Mouse (Mus musculus) CH12.LX (cell line): ENCODE results near the gene St3gal3. TPM values are rescaled to one million over a fixed set of nuclear protein-coding genes. Genes with fewer than 3 reads are reported as not detected.

ENCODE experiments used
- DNase-seq: peaks from one replicate; pipeline ENCODE4 v3.0.0-alpha.2; 2013; ENCODE audit errors: extremely low read depth
- H3K27ac ChIP-seq: 2 replicates; pipeline ENCODE4 v1.5.1; 2012; ENCODE audit warnings: low read depth, mild to moderate bottlenecking, control low read depth, moderate library complexity; ENCODE audit not compliant: insufficient read depth
- H3K27me3 ChIP-seq: replicated peaks from 2 replicates; pipeline ENCODE3; 2012; ENCODE audit warnings: inconsistent platforms
- H3K36me3 ChIP-seq, 2 experiments: replicated peaks in 1 of 2; 2 replicates each; pipeline versions ENCODE3 to v1.6.1; 2012; ENCODE audit warnings: inconsistent platforms in 1 of 2, low read length in 1 of 2, mild to moderate bottlenecking in 1 of 2, mixed read lengths in 1 of 2, moderate library complexity in 1 of 2; ENCODE audit not compliant: control insufficient read depth in 1 of 2, insufficient read depth in 1 of 2
- H3K4me1 ChIP-seq, 2 experiments: 2 replicates each; pipeline ENCODE4 v1.6.1; 2012; ENCODE audit warnings: inconsistent platforms in 1 of 2, moderate library complexity in 1 of 2; ENCODE audit not compliant: insufficient read depth in 2 of 2, control insufficient read depth in 1 of 2
- H3K4me2 ChIP-seq: 2 replicates; pipeline ENCODE4 v1.6.1; 2012; ENCODE audit warnings: low read depth, mild to moderate bottlenecking, control low read depth; ENCODE audit not compliant: poor library complexity, insufficient read depth, severe bottlenecking
- H3K4me3 ChIP-seq, 3 experiments: fragments of 150-350 bp in 1 of 3; sonication (generic) in 1 of 3; replicated peaks in 1 of 3; 2 replicates each; pipeline versions ENCODE3 to v1.5.1; 2011 to 2012; ENCODE audit warnings: low read depth in 2 of 3, low read length in 2 of 3, mild to moderate bottlenecking in 2 of 3, moderate library complexity in 2 of 3, control low read depth in 1 of 3, improper control_type of control experiment in 1 of 3, inconsistent platforms in 1 of 3, mixed read lengths in 1 of 3; ENCODE audit not compliant: poor library complexity in 1 of 3
- H3K79me2 ChIP-seq: replicated peaks from 2 replicates; pipeline ENCODE4 v1.6.1; 2012; ENCODE audit warnings: mild to moderate bottlenecking, moderate library complexity; ENCODE audit not compliant: control insufficient read depth, poor library complexity, insufficient read depth, severe bottlenecking; ENCODE audit errors: extremely low read depth
- H3K9ac ChIP-seq: 2 replicates; pipeline ENCODE4 v1.6.1; 2012; ENCODE audit warnings: low read depth, mild to moderate bottlenecking, control low read depth, moderate library complexity; ENCODE audit not compliant: insufficient read depth
- H3K9me3 ChIP-seq: replicated peaks from 2 replicates; pipeline ENCODE3; 2012; ENCODE audit warnings: low read length, inconsistent platforms, mixed read lengths
- CHD2 ChIP-seq: IDR thresholded peaks from 2 replicates; pipeline ENCODE4 v1.6.1; 2011; ENCODE audit warnings: low read length, improper control_type of control experiment
- GABPA ChIP-seq: IDR thresholded peaks from 2 replicates; pipeline ENCODE4 v1.6.1; 2012; ENCODE audit warnings: low read depth, low read length, improper control_type of control experiment, inconsistent platforms; ENCODE audit not compliant: insufficient replicate concordance
- HCFC1 ChIP-seq: IDR thresholded peaks from 2 replicates; pipeline ENCODE4 v1.6.1; 2012; ENCODE audit warnings: low read depth, mild to moderate bottlenecking, inconsistent platforms, low read length, improper control_type of control experiment
- JUN ChIP-seq: IDR thresholded peaks from 2 replicates; pipeline ENCODE4 v1.6.1; 2011; ENCODE audit warnings: low read depth, mild to moderate bottlenecking, low read length, improper control_type of control experiment, moderate library complexity; ENCODE audit not compliant: insufficient read depth
- JUND ChIP-seq: conservative IDR thresholded peaks from 2 replicates; pipeline ENCODE4 v1.6.1; 2011; ENCODE audit warnings: low read depth, low read length, improper control_type of control experiment
- MAX ChIP-seq: IDR thresholded peaks from 2 replicates; pipeline ENCODE4 v1.6.1; 2011; ENCODE audit warnings: low read length, improper control_type of control experiment
- MAZ ChIP-seq: IDR thresholded peaks from 2 replicates; pipeline ENCODE4 v1.6.1; 2012; ENCODE audit warnings: low read depth, mild to moderate bottlenecking, inconsistent platforms, low read length, improper control_type of control experiment, moderate library complexity
- MEF2A ChIP-seq: IDR thresholded peaks from 2 replicates; pipeline ENCODE4 v1.6.1; 2014; ENCODE audit warnings: low read depth, mild to moderate bottlenecking, inconsistent platforms, low read length, improper control_type of control experiment, borderline replicate concordance
- NRF1 ChIP-seq: IDR thresholded peaks from 2 replicates; pipeline ENCODE4 v1.6.1; 2014; ENCODE audit warnings: low read depth, mild to moderate bottlenecking, inconsistent platforms, low read length, improper control_type of control experiment, moderate library complexity
- POLR2AphosphoS2 ChIP-seq: IDR thresholded peaks from 2 replicates; pipeline ENCODE4 v1.6.1; 2011; ENCODE audit warnings: low read depth, low read length, improper control_type of control experiment
- TCF12 ChIP-seq: IDR thresholded peaks from 2 replicates; pipeline ENCODE4 v1.6.1; 2014; ENCODE audit warnings: low read depth, mild to moderate bottlenecking, inconsistent platforms, low read length, improper control_type of control experiment
- USF2 ChIP-seq: conservative IDR thresholded peaks from 2 replicates; pipeline ENCODE4 v1.6.1; 2011; ENCODE audit warnings: low read depth, low read length, improper control_type of control experiment
- ZC3H11A ChIP-seq: IDR thresholded peaks from 2 replicates; pipeline ENCODE4 v1.6.1; 2012; ENCODE audit warnings: low read depth, mild to moderate bottlenecking, inconsistent platforms, low read length, improper control_type of control experiment
- ZKSCAN1 ChIP-seq: IDR thresholded peaks from 2 replicates; pipeline ENCODE4 v1.6.1; 2012; ENCODE audit warnings: low read depth, inconsistent platforms, low read length, improper control_type of control experiment, borderline replicate concordance
- ZMIZ1 ChIP-seq: IDR thresholded peaks from 2 replicates; pipeline ENCODE4 v1.6.1; 2012; ENCODE audit warnings: low read depth, mild to moderate bottlenecking, inconsistent platforms, low read length, improper control_type of control experiment
- ZNF384 ChIP-seq: IDR thresholded peaks from 2 replicates; pipeline ENCODE4 v1.6.1; 2012; ENCODE audit warnings: low read depth, low read length, improper control_type of control experiment, inconsistent platforms
- dilution Hi-C: fragments of 300-500 bp; cut with MboI; formaldehyde crosslinking; loops from 2 replicates; pipeline ENCODE4 v1.14.3; 2020; ENCODE audit warnings: low sequenced_read_pairs; ENCODE audit not compliant: extremely low pct_unique_long_range_greater_than_20kb, extremely low pct_ligation_motif_present
- in situ Hi-C: fragments of 300-500 bp; cut with MboI; formaldehyde crosslinking; loops from 3 replicates; pipeline ENCODE4 v1.14.3; 2019; ENCODE audit warnings: low sequenced_read_pairs, low pct_ligation_motif_present, low pct_unique_long_range_greater_than_20kb, mixed read lengths
- polyA plus RNA-seq: library from polyadenylated mRNA; unstranded; fragments of >175 nt; gene quantifications from 2 replicates; pipeline ENCODE4 v1.2.1, GENCODE M21; 2012; ENCODE audit warnings: low read depth; ENCODE audit not compliant: insufficient read length
- total RNA-seq, 2 experiments: library from RNA; depleted of rRNA; stranded (reverse); fragments of 300-350 nt in 1 of 2; fragments of >200 nt in 1 of 2; gene quantifications; 2 replicates each; pipeline ENCODE4 v1.2.3; 2012 to 2014

St3gal3 gene
- total and polyA plus RNA-seq, 3 experiments: 7.1 to 10.1 (median 8.2) TPM

GRCm38 (mm10) chr4:117964346-117965025, 170.2 kb downstream of the St3gal3 start:
- Histone ChIP-seq H3K36me3 (peaks cover 0 to 28% of the 10 kb centered on the region in 2 experiments), H3K4me3 (no peak overlapping the region), H3K9me3 (no peaks in the 10 kb centered on the region), H3K4me1 (peaks cover under 1 to 32% of the 10 kb centered on the region in 2 experiments; a peak in 2 of 4 replicates), H3K79me2 (no peaks in the 10 kb centered on the region), H3K27ac (no peak overlapping the region), H3K4me2 (no peak overlapping the region), H3K9ac (no peak overlapping the region), H3K27me3 (no peaks in the 10 kb centered on the region)
- in situ Hi-C loops: no loop called here
- dilution Hi-C loops: no loop called here
- TF ChIP-seq ZMIZ1 (no peak), MAX (no peak), USF2 (no peak), TCF12 (no peak), POLR2AphosphoS2 (no peak), GABPA (no peak)
- TF ChIP-seq, all 38 proteins: peak for 0
- DNase-seq: no peak

- Histone ChIP-seq H3K4me3 (no peak overlapping the region), H3K9ac (no peak overlapping the region), H3K4me1 (0 out of 4 replicates have a peak, but pooled peaks cover 0 to 7% of the 10 kb centered on the region in 2 experiments), H3K27me3 (no peaks in the 10 kb centered on the region), H3K4me2 (no peak overlapping the region), H3K79me2 (no peaks in the 10 kb centered on the region), H3K36me3 (peaks cover 0 to 78% of the 10 kb centered on the region in 2 experiments), H3K9me3 (peaks cover under 1% of the 10 kb centered on the region), H3K27ac (no peak overlapping the region)
- no peak for DNase-seq
- TF ChIP-seq NRF1 (no peak), GABPA (no peak), ZNF384 (no peak), ZKSCAN1 (no peak), JUN (no peak), HCFC1 (no peak), ZC3H11A (no peak), TCF12 (no peak), MAZ (no peak), MEF2A (no peak), CHD2 (no peak), JUND (no peak)
- in situ Hi-C loops: no loop called here
- dilution Hi-C loops: no loop called here
Observed at GRCm38 (mm10) chr4:117957492-117957891, 177.2 kb downstream of the St3gal3 start.
